Mouse (Mus musculus) forebrain, embryonic 12.5 days (tissue): ENCODE measurements around the gene Inhbc. TPM values are rescaled to one million over a fixed set of nuclear protein-coding genes. Genes with fewer than 3 reads are reported as not detected.

Experiments used
- ATAC-seq: fragments of 200-750 bp; cut with Nextera tagmentation; 2 replicates; pipeline ENCODE4 v1.8.0; 2017; ENCODE audit warnings: moderate TSS enrichment; ENCODE audit not compliant: low FRiP score
- H3K27ac ChIP-seq: fragments of 300-500 bp; sonication (generic); 2 replicates; pipeline ENCODE4 v1.5.1; 2016; ENCODE audit warnings: mild to moderate bottlenecking
- H3K27me3 ChIP-seq: fragments of 300-500 bp; sonication (generic); 2 replicates; pipeline ENCODE4 v1.6.1; 2016; ENCODE audit warnings: mild to moderate bottlenecking
- H3K36me3 ChIP-seq: fragments of 300-500 bp; sonication (generic); replicated peaks from 2 replicates; pipeline ENCODE4 v1.6.1; 2016; ENCODE audit warnings: mild to moderate bottlenecking
- H3K4me1 ChIP-seq: fragments of 300-500 bp; sonication (generic); 2 replicates; pipeline ENCODE4 v1.6.1; 2016
- H3K4me2 ChIP-seq: fragments of 300-500 bp; sonication (generic); 2 replicates; pipeline ENCODE4 v1.6.1; 2016; ENCODE audit warnings: mild to moderate bottlenecking, moderate library complexity
- H3K4me3 ChIP-seq: fragments of 300-500 bp; sonication (generic); replicated peaks from 2 replicates; pipeline ENCODE4 v1.5.1; 2016; ENCODE audit warnings: mild to moderate bottlenecking
- H3K9ac ChIP-seq: fragments of 300-500 bp; sonication (generic); 2 replicates; pipeline ENCODE4 v1.6.1; 2016; ENCODE audit warnings: mild to moderate bottlenecking
- H3K9me3 ChIP-seq: fragments of 300-500 bp; sonication (generic); 2 replicates; pipeline ENCODE4 v1.6.1; 2016
- WGBS: fragments of 180-500 bp; shearing (Covaris S2); methylation state at CpG from one replicate; pipeline ENCODE4 v1.1.7; 2016; 5-methylcytosine and 5-hydroxymethylcytosine counted together
- polyA plus RNA-seq: library from polyadenylated mRNA; unstranded; fragments of >200 nt; fragmentation: Nextera tagmentation; extraction: Ambion mirVana; gene quantifications from 2 replicates; pipeline ENCODE4 v1.2.1, GENCODE M21; 2016

Inhbc gene
- polyA plus RNA-seq, 1 experiment from 2014 or later = not detected

DNA sequence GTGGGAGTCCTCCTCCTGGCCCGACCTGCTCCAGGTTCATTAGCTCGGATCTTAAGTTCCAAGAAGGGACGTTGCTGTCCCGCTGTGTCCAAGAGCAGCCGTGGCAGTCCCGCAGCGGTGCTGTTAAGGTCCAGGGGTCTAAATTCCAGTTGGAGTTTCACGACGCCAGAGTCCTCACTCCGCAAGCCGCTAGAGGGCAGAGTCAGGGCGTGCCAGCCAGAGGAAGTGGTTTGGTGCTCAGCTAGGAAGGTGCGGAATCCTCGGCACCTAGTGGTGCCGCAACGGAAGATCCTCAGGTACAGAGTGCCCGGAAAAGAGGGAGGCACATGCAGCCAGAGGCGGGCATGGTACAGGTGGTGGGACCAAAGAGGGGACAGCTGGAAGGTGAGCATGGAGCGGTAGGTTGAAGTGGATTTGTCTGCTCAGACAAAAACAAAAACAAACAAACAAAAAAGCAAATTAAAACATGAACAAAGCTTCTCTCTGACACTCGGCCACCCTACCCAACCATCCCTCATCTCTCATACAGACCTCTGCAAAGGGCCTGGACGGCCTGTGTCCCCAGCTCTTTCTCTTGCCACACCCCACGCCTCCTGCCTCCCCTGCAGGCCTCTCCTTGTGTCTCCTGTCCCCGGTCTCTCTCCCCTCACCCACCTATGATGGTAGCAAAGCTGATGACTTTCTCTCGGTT is 19.5 kb downstream of the Inhbc start:
- peak overlapping the region; percentile 23; the same call in 1 of the 2 replicates for H3K4me3 ChIP-seq
- 11% methylated on average over 24 of the region's 24 CpGs for WGBS
- H3K4me1 ChIP-seq = peaks cover 8% of the 10 kb centered on the region
- no peak overlapping the region for H3K27ac ChIP-seq
- H3K4me2 ChIP-seq = peak overlapping the region; percentile 50
- H3K36me3 ChIP-seq = no peaks in the 10 kb centered on the region
- H3K9me3 ChIP-seq = no peaks in the 10 kb centered on the region
- peaks cover 30% of the 10 kb centered on the region for H3K27me3 ChIP-seq
- H3K9ac ChIP-seq = no peak overlapping the region
- peak; percentile 77 for ATAC-seq

DNA sequence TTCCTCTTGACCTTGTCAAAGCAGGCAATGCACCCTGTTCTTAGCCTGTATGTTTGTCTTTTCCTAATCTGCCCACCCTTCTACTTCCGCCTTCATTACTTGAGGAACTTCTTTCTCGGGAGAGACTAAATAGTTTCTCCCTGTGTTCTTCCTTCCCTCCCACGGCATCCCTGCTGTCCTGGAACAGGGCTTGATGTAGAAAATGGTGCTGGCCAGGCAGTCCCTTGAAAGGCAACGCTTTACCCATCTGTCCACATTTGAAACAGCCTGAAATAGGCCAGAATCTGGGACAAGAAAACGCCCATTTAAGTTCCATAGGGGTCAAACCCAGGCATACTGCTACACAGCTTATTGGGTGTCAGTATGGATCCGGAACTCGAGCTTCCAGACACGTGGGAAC is 20.4 kb downstream of the Inhbc start:
- H3K9ac ChIP-seq = no peak overlapping the region
- ATAC-seq = no peak
- H3K4me3 ChIP-seq = no peak overlapping the region
- H3K9me3 ChIP-seq = no peaks in the 10 kb centered on the region
- H3K27me3 ChIP-seq = peaks cover 30% of the 10 kb centered on the region
- no peaks in the 10 kb centered on the region for H3K36me3 ChIP-seq
- no peak overlapping the region for H3K27ac ChIP-seq
- H3K4me1 ChIP-seq = peaks cover 8% of the 10 kb centered on the region
- 83% methylated on average over 8 of the region's 8 CpGs for WGBS
- H3K4me2 ChIP-seq = no peak overlapping the region

DNA sequence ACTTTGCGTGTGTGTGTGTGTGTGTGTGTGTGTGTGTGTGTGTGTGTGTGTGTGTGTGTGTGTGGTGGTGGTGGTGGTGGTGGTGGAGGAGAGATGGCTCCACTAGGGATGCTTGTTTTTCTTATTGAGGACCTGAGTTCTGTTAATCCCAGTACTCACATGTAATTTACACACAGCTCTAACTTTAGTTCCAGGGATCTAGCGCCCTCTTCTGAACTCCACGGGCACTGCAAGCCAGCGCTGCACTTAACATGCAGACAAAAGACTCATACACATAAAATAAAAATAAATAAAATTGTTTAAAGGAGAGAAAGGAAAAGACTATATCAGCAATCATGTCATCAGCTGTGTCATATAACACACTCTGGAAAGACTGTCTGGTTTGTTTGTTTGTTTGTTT is 21.3 kb downstream of the Inhbc start:
- Histone ChIP-seq H3K4me3 (no peak overlapping the region), H3K9me3 (no peaks in the 10 kb centered on the region), H3K4me1 (peaks cover 8% of the 10 kb centered on the region), H3K9ac (no peak overlapping the region), H3K4me2 (no peak overlapping the region), H3K27ac (no peak overlapping the region), H3K27me3 (peaks cover 23% of the 10 kb centered on the region), H3K36me3 (no peaks in the 10 kb centered on the region)
- WGBS = 66% methylated on average over 3 of the region's 4 CpGs
- no peak for ATAC-seq

DNA sequence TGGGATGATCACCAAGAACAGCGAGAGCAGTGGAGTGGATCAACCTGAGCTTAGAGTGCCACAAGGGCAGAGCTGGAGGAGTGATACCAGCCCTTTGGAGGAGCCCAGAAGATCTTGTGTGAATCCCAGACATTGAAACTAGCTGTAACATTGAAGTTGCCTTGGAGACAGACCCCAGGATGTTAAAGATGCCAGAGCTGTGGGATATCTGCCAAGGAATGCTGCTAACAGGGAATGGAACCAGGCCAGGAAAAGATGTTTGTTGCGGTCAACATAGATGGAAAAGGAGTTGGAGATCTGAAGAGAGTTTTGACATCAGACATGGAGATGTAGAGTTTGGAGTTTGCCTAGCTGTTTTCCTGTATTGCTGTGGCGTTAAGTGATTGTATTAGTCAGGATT is 24.1 kb downstream of the Inhbc start:
- Histone ChIP-seq H3K27me3 (peaks cover 26% of the 10 kb centered on the region), H3K9me3 (no peaks in the 10 kb centered on the region), H3K27ac (no peak overlapping the region), H3K4me1 (peaks cover 22% of the 10 kb centered on the region), H3K9ac (no peak overlapping the region), H3K4me2 (no peak overlapping the region), H3K36me3 (no peaks in the 10 kb centered on the region), H3K4me3 (no peak overlapping the region)
- ATAC-seq = no peak
- WGBS = 86% methylated on average over 3 of the region's 3 CpGs

DNA sequence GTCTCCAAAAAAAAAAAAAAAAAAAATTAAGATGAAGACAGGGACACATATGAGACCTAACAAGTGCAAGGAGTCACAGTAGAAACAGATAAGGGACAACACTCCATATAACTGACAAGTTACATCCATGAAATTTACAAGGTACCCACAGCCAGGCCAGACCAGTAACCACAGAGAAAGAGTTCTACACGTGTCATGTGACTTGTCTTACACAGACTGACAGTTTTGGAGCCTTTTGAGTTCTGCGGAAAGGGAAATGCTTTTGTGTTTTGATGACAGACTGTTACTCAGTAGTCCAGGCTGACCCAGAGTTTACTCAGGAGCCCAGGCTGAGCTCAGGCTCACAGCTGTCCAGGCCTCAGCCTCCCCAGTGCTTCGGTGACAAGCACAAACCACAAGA is 27.2 kb downstream of the Inhbc start:
- Histone ChIP-seq H3K4me3 (no peak overlapping the region), H3K9me3 (no peaks in the 10 kb centered on the region), H3K27ac (no peak overlapping the region), H3K36me3 (no peaks in the 10 kb centered on the region), H3K4me2 (no peak overlapping the region), H3K27me3 (peaks cover 41% of the 10 kb centered on the region), H3K9ac (no peak overlapping the region), H3K4me1 (peaks cover 38% of the 10 kb centered on the region)
- 72% methylated on average over 3 of the region's 3 CpGs for WGBS
- no peak for ATAC-seq

DNA sequence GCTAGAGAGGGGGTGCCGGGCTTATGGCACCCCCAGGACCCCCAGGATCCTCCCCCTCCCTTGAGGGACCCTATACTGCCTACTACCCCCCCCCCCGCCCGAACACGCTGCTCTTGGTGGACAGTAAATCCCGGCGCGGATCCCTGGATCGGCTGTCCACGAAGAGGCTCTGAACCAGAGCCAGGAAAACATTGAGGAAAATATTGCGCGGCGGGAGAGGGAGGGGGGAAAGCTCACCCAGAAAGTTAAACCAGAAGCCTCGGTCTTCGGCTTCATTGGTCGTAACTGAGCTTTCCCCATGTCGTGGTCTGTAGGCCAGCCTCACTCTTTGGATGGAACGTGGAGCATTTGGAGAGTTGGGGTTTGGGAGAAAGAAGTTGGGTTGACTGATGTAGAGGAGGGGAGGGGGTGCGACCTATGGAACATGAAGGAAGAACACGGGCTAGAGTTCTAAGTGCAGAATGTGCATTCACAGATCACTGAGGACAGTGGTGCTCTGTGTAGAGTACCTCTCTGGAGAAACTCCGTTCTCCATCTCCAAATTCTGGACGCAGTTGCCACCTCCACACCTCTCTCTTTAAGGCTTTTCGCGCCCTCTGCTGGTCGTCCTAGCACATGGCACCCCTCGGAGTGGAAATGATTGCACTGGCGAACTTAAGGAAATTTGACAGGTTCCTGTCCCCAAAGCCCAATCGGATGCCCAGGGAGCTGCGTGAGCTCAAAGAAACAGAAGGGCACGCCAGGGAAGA is 28.2 kb downstream of the Inhbc start, which contains the start of gene Gli1:
Gene Gli1, minus strand, starts transcription at position 84 of the 749 bp plus-strand sequence.
- Histone ChIP-seq H3K27ac (peak within 1 kb of the TSS; percentile 70), H3K36me3 (no peaks in the 10 kb centered on the region), H3K9me3 (no peaks in the 10 kb centered on the region), H3K27me3 (peaks cover 42% of the 10 kb centered on the region), H3K4me2 (peak within 1 kb of the TSS; percentile 78), H3K4me3 (peak within 1 kb of the TSS; percentile 41), H3K9ac (peak within 1 kb of the TSS; percentile 49), H3K4me1 (peaks cover 38% of the 10 kb centered on the region)
- peak; percentile 28; the same call in 1 of the 2 replicates for ATAC-seq
- WGBS = under 1% methylated on average over 28 of the region's 29 CpGs

DNA sequence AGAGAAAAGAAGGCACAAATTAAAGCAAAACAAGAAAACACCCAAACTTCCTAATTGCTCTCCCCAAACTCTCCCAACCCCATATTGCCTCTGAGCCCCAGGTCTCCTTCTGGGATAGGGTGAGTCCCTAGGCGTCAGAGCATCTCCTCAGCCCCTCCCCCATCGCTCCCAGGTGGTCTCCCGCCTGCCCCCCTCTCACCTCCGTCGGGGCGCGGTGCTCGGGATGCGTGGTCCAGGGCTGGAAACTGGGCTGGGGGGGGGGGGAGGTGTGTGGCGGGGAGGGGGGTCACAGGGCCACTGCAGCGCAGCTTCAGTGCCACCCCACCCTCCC is 28.9 kb downstream of the Inhbc start:
- H3K4me2 ChIP-seq = peak overlapping the region; percentile 78
- peak overlapping the region; percentile 49; the same call in 1 of the 2 replicates for H3K9ac ChIP-seq
- H3K4me3 ChIP-seq = peak overlapping the region; percentile 41
- no peaks in the 10 kb centered on the region for H3K9me3 ChIP-seq
- no peak for ATAC-seq
- H3K4me1 ChIP-seq = peaks cover 38% of the 10 kb centered on the region
- H3K27me3 ChIP-seq = peaks cover 42% of the 10 kb centered on the region
- no peaks in the 10 kb centered on the region for H3K36me3 ChIP-seq
- WGBS = 0% methylated on average over 9 of the region's 11 CpGs
- H3K27ac ChIP-seq = peak overlapping the region; percentile 70

DNA sequence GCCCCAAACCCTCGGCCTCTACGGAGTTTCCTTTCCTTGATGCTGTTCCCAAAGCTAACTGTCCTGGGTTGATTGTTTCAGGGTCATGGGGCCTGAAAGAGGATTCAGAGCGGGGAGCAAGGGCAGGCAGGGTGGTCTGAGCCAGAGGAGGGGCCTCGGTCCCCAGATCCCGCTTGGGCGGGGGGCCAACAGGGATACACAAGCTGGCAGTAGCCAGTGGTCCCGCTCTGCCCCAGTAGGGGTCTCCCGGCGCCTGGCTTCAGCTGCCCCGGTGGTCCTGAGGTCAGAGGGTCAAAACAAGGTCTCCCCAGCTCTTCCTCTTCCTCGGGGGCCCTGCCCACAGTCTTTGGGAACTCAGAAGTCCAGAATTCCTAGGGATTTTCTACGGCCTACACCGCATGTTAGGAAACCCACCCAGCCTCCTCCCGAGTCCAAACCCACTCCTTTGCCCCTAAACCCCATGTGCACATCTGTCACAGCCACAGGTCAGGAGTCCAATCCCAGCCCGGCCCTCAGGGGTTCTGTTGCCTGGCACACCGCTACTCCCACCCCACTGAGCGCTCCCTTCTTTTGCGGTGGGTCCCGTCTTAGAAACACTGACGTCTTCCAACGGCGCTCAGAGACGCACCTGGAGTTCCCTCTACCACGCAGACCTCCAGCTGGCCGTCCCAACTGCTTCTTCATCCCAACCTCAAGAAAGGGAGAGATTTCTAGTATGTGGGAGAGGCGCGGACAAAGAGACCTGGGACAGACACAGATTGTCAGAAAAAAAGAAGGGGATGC is 29.5 kb downstream of the Inhbc start:
- ATAC-seq = peak; percentile 21; the same call in 1 of the 2 replicates
- Histone ChIP-seq H3K4me1 (peaks cover 38% of the 10 kb centered on the region), H3K36me3 (no peaks in the 10 kb centered on the region), H3K4me2 (peak overlapping the region; percentile 78), H3K4me3 (peak overlapping the region; percentile 41), H3K27ac (peak overlapping the region; percentile 70), H3K9me3 (no peaks in the 10 kb centered on the region), H3K9ac (peak overlapping the region; percentile 44), H3K27me3 (peaks cover 42% of the 10 kb centered on the region)
- WGBS = under 1% methylated on average over 27 of the region's 27 CpGs

DNA sequence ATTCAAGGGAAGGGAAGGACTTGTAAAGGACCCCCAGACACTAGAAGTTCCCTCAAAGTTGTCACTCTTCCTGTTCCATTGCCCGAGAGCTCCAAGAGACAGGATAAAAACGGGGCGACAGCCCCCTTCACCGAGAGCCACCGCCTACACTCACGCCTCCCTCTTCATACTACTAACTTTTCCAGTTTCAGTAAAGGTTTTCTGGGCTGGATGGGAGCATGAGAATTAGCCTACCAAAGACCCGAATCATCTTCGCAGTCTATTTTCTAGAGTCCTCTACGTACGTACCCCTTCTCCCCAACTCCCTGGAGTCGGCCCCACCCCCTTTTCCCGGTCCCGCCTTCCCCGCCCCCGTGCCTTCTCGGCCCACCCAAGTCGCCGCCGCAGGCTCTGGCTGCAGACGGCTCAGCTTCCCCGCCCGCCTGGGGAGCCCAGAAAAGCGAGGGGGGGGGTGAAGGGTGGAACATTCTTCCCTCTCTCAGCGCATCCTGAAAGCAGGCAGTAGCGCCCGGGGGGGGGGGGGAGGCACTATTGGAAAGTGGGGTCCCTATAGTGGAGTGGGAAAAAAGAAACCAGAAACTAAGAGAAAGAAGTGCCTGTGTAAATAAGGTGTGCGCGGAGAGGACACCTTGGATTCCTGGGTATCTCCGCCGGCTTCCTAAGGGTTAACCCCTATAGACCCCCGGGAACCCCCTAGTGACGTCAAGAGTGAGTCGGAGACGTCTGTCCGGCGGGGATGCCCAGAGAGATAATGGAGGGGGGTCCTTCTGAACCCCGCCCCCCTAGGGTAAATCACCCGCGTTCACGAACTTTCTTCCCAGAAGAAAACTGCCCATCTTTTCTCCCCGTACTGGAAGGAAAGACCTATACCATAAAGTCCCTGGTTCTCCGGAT is 30.3 kb downstream of the Inhbc start:
- Histone ChIP-seq H3K27ac (peak overlapping the region; percentile 70), H3K4me3 (peak overlapping the region; percentile 41), H3K4me2 (peak overlapping the region; percentile 78), H3K27me3 (peaks cover 42% of the 10 kb centered on the region), H3K9ac (peak overlapping the region; percentile 44), H3K9me3 (no peaks in the 10 kb centered on the region), H3K36me3 (no peaks in the 10 kb centered on the region), H3K4me1 (peaks cover 38% of the 10 kb centered on the region)
- peak; percentile 57 for ATAC-seq
- WGBS = under 1% methylated on average over 41 of the region's 42 CpGs

DNA sequence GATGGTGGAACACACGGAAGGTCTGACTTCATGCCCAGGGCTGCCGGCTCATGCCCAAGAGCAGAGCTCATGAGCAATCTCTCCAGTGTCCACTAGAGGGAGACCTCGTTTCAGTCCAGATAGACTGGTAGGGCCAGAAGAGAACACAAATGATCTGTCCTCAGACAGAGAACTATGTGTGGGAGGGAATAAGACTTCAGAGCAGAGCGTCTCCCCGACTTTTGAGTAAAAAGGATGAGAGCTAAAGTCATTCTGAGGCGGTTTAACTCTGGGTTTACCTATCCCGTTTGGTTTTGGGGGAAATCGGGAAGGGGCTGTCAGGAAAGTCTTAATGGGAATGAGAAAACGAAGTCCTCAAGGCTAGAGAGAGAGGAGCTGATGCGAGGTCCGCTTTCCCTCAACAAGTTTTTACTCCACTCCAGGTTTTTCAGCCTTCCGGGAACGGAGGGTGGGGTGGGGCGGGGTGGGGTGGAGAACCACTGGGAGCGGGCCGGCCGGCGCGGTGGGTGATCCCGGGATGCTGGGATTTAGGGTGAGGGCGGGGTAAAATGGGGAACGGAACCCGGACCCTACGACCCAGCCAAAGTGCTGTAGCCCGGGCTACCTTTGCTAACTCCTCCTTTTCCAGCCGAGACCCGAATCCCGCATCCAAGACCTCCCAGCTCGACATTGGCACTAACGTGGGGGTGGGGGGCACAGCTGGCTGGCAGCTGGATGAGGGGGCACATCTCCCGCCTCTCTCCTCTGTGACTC is 31.1 kb downstream of the Inhbc start:
- H3K27me3 ChIP-seq = peaks cover 42% of the 10 kb centered on the region
- WGBS = under 1% methylated on average over 31 of the region's 31 CpGs
- H3K9me3 ChIP-seq = no peaks in the 10 kb centered on the region
- H3K4me2 ChIP-seq = peak overlapping the region; percentile 78
- ATAC-seq = peak; percentile 75
- peak overlapping the region; percentile 44; the same call in 1 of the 2 replicates for H3K9ac ChIP-seq
- no peaks in the 10 kb centered on the region for H3K36me3 ChIP-seq
- peak overlapping the region; percentile 41 for H3K4me3 ChIP-seq
- H3K27ac ChIP-seq = peak overlapping the region; percentile 66
- H3K4me1 ChIP-seq = peaks cover 38% of the 10 kb centered on the region

DNA sequence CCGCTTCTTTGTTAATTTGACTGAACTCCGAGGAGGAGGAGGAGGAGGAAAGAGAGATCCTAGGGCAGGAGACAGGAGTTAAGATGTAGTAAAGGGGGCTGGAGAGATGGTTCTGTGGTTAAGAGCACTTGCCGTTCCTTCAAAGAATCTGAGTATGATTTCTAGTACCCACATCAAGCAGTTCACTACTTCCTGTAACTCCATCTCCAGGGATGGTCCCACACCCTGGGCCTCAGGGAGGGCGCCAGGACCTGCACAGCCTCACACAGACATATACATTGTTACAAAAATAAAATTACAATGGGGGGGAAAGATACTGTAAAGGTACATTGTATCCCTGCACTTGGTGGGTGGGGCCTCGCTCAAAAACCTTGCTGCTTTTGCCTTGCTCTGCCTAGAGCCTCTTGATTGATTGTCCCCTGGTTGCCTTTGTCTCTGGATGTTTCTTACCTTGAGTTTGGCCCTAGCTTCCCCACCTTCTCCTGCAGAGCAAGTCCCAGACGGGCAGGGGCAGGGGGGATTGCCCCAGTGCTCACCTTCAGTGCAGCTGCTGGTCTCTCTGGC is 32.6 kb downstream of the Inhbc start:
- 87% methylated on average over 6 of the region's 6 CpGs for WGBS
- Histone ChIP-seq H3K9ac (no peak overlapping the region), H3K27me3 (peaks cover 38% of the 10 kb centered on the region), H3K36me3 (0 out of 2 replicates have a peak, but pooled peaks cover 2% of the 10 kb centered on the region), H3K9me3 (no peaks in the 10 kb centered on the region), H3K4me2 (no peak overlapping the region), H3K4me1 (peaks cover 38% of the 10 kb centered on the region), H3K27ac (no peak overlapping the region), H3K4me3 (no peak overlapping the region)
- no peak for ATAC-seq
